Mouse (Mus musculus) liver, adult 2 months (tissue): Measurements from ENCODE around the gene Dnajc5.

Experiments
- CTCF ChIP-seq: fragments of 200-500 bp; IDR thresholded peaks from 2 replicates; pipeline ENCODE4 v1.5.1; 2011; ENCODE audit warnings: low read depth, low read length, control low read depth
- POLR2A ChIP-seq: fragments of 200-500 bp; IDR thresholded peaks from 2 replicates; pipeline ENCODE4 v1.6.1; 2011; ENCODE audit warnings: low read length, control low read depth; ENCODE audit not compliant: insufficient read depth; ENCODE audit errors: extremely low read depth

- TF ChIP-seq POLR2A (no peak), CTCF (no peak)
These were observed 21.6 kb upstream of the Dnajc5 start for GRCm38 (mm10) chr2:181498644-181499043.
